Mouse (Mus musculus): ENCODE results near the gene Wsb2.
"Not testable (repeated sequence)": the region's sequence is repeated elsewhere in the genome, so short reads cannot be mapped to it uniquely, and the experiment has no call there.

- not testable (repeated sequence) for TF ChIP-seq TAL1, GATA1 (IDR thresholded peaks at IDR 0.05; ENCODE audit: low read length)
Observed at GRCm38 (mm10) chr5:117377731-117378130, 20.6 kb downstream of the Wsb2 start.

Data from erythroblast, embryonic 14.5 days (primary cell).